Mouse (Mus musculus): ENCODE data around the gene Efna2. TPM values are rescaled to one million over a fixed set of nuclear protein-coding genes. Genes with fewer than 3 reads are reported as not detected.

Gene Efna2
- total and polyA plus RNA-seq, 2 experiments from 2014 or later, result 23.2 to 32.8 TPM

GRCm38 (mm10) chr10:80171760-80172526, 7.3 kb upstream of the Efna2 start:
- no peak for TF ChIP-seq CTCF (IDR thresholded peaks at IDR 0.05; ENCODE audit: low read depth)

DNA sequence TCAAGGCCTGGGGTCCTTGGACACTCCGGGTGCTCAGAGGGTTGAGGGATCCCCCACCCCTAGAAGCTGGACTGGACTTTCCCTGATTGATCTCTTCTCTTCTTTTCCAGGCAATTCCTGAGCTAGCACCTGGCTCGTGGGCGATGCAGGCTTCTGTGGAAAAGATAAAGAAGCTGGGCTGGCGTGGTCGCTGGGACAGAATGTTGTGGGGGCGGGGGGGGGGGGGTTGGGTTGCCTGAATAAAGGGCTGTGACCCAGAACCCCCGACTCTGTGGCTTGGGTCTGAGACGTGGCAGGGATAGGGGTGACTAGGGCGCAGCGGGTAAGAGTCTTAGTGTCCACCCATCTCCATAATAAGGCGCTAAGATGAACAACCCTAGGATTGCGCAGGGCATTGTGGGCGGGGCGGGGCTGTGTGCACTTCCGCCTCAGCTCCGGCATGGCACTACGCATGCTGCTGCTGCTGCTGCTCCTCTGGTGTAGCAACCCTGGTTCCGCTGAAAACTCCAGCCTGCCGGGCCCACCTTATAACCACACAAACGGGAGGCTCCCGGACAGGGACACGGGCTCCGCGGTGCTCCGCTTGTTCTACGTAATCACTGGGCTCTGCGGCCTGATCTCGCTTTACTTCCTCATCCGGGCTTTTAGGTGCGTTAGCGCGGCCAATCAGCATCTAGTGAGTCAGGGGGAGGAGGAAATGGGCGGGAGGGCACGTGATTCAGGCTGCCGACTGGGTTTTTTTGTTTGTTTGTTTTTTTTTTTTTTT, 6.6 kb upstream of the Efna2 start, which contains the start of gene 1600002K03Rik:
Gene 1600002K03Rik, plus strand, starts transcription at position 418 of the 766 bp plus-strand sequence.
- peak; percentile 79 for ATAC-seq
- Histone ChIP-seq H3K9ac (replicated peaks; ENCODE audit: low read length) (peak within 1 kb of the TSS; percentile 43), H3K4me3 (ENCODE audit: low read length) (peak within 1 kb of the TSS; percentile 43), H3K27ac (peak within 1 kb of the TSS; percentile 81), H3K36me3 (ENCODE audit: insufficient read depth, low read length) (peaks cover 20% of the 10 kb centered on the region; the same call in 1 of the 2 replicates), H3K27me3 (ENCODE audit: insufficient read depth, low read length) (no peaks in the 10 kb centered on the region), H3K9me3 (ENCODE audit: low read length) (no peaks in the 10 kb centered on the region), H3K4me1 (ENCODE audit: insufficient read depth, low read length) (peaks cover 3% of the 10 kb centered on the region), H3K4me2 (ENCODE audit: low read depth, low read length) (peak within 1 kb of the TSS; percentile 71)
- 9% methylated on average over 35 of the region's 35 CpGs for WGBS
- DNase-seq (ENCODE audit: low spot score), result peak; percentile 94
- TF ChIP-seq CTCF (IDR thresholded peaks at IDR 0.05; ENCODE audit: low read depth), result no peak

More at GRCm38 (mm10) chr10:80171760-80172526, 7.3 kb upstream of the Efna2 start:
- Histone ChIP-seq H3K36me3 (ENCODE audit: insufficient read depth, low read length) (peaks cover 20% of the 10 kb centered on the region; the same call in 1 of the 2 replicates), H3K27me3 (ENCODE audit: insufficient read depth, low read length) (no peaks in the 10 kb centered on the region), H3K27ac (peak overlapping the region; percentile 81), H3K4me3 (ENCODE audit: low read length) (no peak overlapping the region), H3K4me1 (ENCODE audit: insufficient read depth, low read length) (peaks cover 4% of the 10 kb centered on the region), H3K9me3 (ENCODE audit: low read length) (no peaks in the 10 kb centered on the region), H3K9ac (replicated peaks; ENCODE audit: low read length) (peak overlapping the region; percentile 43; the same call in 1 of the 2 replicates), H3K4me2 (ENCODE audit: low read depth, low read length) (no peak overlapping the region)
- 77% methylated on average over 44 of the region's 45 CpGs for WGBS
- DNase-seq (ENCODE audit: low spot score) (no peak), ATAC-seq (no peak)

DNA sequence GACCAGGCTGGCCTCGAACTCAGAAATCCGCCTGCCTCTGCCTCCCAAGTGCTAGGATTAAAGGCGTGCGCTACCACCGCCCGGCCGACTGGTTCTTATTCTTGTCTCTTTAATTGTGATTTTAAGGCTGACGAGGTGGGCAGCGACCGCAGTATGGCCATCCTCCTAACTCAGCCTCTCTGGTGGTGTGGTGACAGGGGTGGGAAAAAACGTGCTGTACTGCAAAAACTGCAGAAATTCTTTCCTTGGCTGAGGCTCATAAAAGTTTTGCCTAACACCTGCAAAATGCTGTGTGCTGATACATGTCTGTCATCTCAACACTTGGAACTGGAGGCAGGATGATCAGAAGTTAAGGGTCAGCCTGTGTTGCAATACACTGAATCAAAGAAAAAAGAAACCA, 5.9 kb upstream of the Efna2 start:
- Histone ChIP-seq H3K27ac (no peak overlapping the region; the same call in 1 of the 2 replicates), H3K4me2 (ENCODE audit: low read depth, low read length) (peak overlapping the region; percentile 71), H3K9ac (replicated peaks; ENCODE audit: low read length) (peak overlapping the region; percentile 43; the same call in 1 of the 2 replicates), H3K4me1 (ENCODE audit: insufficient read depth, low read length) (peaks cover 3% of the 10 kb centered on the region), H3K9me3 (ENCODE audit: low read length) (no peaks in the 10 kb centered on the region), H3K27me3 (ENCODE audit: insufficient read depth, low read length) (no peaks in the 10 kb centered on the region), H3K4me3 (ENCODE audit: low read length) (peak overlapping the region; percentile 43), H3K36me3 (ENCODE audit: insufficient read depth, low read length) (peaks cover 20% of the 10 kb centered on the region; the same call in 1 of the 2 replicates)
- ATAC-seq, result no peak
- no peak for TF ChIP-seq CTCF (IDR thresholded peaks at IDR 0.05; ENCODE audit: low read depth)
- no peak for DNase-seq (ENCODE audit: low spot score)
- WGBS, result 6% methylated on average over 11 of the region's 11 CpGs

DNA sequence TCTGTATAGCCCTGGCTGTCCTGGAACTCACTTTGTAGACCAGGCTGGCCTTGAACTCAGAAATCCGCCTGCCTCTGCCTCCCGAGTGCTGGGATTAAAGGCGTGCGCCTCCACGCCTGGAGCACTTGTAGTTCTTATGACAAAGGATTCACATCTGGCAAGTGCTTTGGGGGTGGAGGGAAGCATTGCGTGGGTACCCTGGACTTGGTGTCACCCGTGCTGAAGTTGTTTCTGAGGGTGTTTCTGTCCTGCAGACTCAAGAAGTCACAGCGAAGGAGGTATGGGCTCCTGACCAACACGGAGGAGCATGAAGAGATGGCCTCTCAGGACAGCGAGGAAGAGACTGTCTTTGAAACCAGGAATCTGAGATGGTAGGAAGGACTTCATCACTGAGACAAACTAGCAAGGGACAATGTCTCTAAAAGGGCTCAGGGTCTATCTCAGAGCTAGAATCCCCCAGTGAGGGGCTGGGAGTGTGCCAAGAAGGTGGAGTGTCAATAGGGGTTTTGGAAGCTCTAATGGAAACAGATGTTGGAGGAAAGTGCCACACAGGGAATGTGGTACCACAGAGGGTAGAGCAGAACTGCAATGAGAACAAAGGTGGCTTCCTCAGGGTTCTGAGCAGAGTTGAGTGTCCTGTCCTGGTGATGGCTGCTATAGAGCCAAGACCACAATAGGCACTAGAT, 5.2 kb upstream of the Efna2 start:
- DNase-seq (ENCODE audit: low spot score) (no peak), ATAC-seq (no peak)
- Histone ChIP-seq H3K36me3 (ENCODE audit: insufficient read depth, low read length) (peaks cover 20% of the 10 kb centered on the region; the same call in 1 of the 2 replicates), H3K27me3 (ENCODE audit: insufficient read depth, low read length) (no peaks in the 10 kb centered on the region), H3K4me1 (ENCODE audit: insufficient read depth, low read length) (no peaks in the 10 kb centered on the region), H3K4me3 (ENCODE audit: low read length) (no peak overlapping the region), H3K27ac (no peak overlapping the region), H3K4me2 (ENCODE audit: low read depth, low read length) (no peak overlapping the region), H3K9me3 (ENCODE audit: low read length) (no peaks in the 10 kb centered on the region), H3K9ac (replicated peaks; ENCODE audit: low read length) (no peak overlapping the region)
- 84% methylated on average over 10 of the region's 10 CpGs for WGBS
- TF ChIP-seq CTCF (IDR thresholded peaks at IDR 0.05; ENCODE audit: low read depth), result no peak

DNA sequence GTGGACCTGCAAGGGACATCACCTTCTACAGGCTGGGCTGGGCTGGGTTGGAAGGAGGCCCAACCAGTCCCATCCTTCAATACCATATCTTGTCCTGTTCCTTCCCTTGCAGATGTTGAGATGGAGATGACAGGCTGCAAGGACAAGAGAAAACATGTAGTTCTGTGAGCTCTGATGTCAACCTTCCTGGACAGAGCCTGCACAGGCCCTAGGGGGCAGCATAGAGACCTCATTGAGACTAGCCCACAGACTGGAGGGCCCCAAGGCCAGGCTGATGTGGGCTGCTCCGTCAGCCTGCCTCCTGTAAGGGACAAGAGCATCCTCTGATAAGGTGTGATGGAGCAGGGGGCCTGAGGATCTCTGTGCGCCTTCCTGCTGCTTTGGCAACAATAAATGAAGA, 4.6 kb upstream of the Efna2 start:
- no peak overlapping the region for H3K9ac ChIP-seq (replicated peaks; ENCODE audit: low read length)
- DNase-seq (ENCODE audit: low spot score), result peak; percentile 57

More for the DNA sequence above, 4.6 kb upstream of the Efna2 start:
- Histone ChIP-seq H3K4me1 (ENCODE audit: insufficient read depth, low read length) (no peaks in the 10 kb centered on the region), H3K9me3 (ENCODE audit: low read length) (no peaks in the 10 kb centered on the region), H3K27me3 (ENCODE audit: insufficient read depth, low read length) (no peaks in the 10 kb centered on the region), H3K36me3 (ENCODE audit: insufficient read depth, low read length) (peaks cover 20% of the 10 kb centered on the region; the same call in 1 of the 2 replicates), H3K4me3 (ENCODE audit: low read length) (no peak overlapping the region), H3K27ac (no peak overlapping the region), H3K4me2 (ENCODE audit: low read depth, low read length) (no peak overlapping the region)
- no peak for ATAC-seq
- peak; percentile 61 for TF ChIP-seq CTCF (IDR thresholded peaks at IDR 0.05; ENCODE audit: low read depth)
- 51% methylated on average over 2 of the region's 2 CpGs for WGBS
